10 mouse cellular contexts compared by ENCODE assay signal in the genomic region with DNA sequence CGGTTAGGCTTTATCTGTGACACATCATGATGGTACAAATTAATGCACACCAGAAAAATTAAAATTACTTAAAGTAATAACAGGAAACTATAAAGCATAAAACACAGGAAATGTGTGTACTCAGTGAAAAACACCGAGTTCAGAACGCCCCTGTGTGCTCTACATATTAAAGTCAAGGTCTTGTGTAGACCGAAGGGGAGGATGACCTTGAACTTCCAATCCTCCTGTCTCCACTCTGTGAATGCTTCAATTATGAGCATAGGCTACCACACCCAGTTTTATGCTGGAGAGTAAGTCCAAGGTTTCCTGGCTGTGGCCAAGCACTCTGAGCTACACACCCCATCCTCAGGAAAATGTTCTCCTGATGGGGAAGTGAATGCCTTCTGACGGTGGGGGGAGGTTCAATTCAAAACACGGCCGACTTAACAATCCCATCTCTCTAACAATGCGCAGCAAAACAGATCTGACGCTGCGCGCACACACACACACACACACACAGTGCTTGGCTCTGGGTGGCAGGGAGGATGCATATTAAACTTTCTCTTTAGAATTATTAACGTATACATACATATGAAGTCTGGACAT. TPM values are rescaled to one million over a fixed set of nuclear protein-coding genes. Genes with fewer than 3 reads are reported as not detected.
DNase-seq lines count a peak whose midpoint lies in the region; ATAC-seq and TF ChIP-seq lines count a peak whose summit lies in the region.
"Had no signal": no experiment of that assay in that cellular context is flagged by ENCODE, and none has a peak within 500 bp of the region (broad histone marks: within the 10 kb centered on the region; RNA-seq: fewer than 3 reads in every experiment).

No protein-coding gene starts in this region.

- peaks cover 19% of the 10 kb centered on the region; the same call in 1 of the 2 replicates for H3K36me3 ChIP-seq in lung, embryonic 14.5 days (ENCODE audit: insufficient read depth)

- H3K4me2 ChIP-seq in lung, embryonic 14.5 days, result no peak overlapping the region

- 84% methylated on average over 12 of the region's 12 CpGs for WGBS in lung, embryonic 14.5 days
- 49% methylated on average over 12 of the region's 12 CpGs for WGBS in lung, adult 2 months

- DNase-seq in heart, adult 18-20 months, result peak; percentile 39 to 66
- DNase-seq in heart, postnatal 4 days, result no peak
- peak; percentile 24 for DNase-seq in lung, embryonic 14.5 days
- DNase-seq in lung, adult 2 months, result no peak
- peak; percentile 46 for DNase-seq in lung, postnatal 25 days (ENCODE audit: low spot score)
- no peak for DNase-seq in right cerebral cortex, postnatal 36 days (ENCODE audit: low spot score in 2 of 2)
- no peak for DNase-seq in left cerebral cortex, postnatal 4 days
- DNase-seq: adrenal gland, postnatal 25 days had no signal

- intact Hi-C loops in left cerebral cortex, postnatal 4 days (cut with DNase I), result no loop called here

- TF ChIP-seq CTCF in lung, embryonic 14.5 days (IDR thresholded peaks at IDR 0.05; ENCODE audit: low read depth), result no peak
- no peak for TF ChIP-seq CTCF in lung, adult 2 months (IDR thresholded peaks at IDR 0.05; ENCODE audit: insufficient read depth, low read length)

- no peaks in the 10 kb centered on the region for H3K27me3 ChIP-seq in lung, embryonic 14.5 days (ENCODE audit: insufficient read depth, low read length)

- no peak overlapping the region for H3K9ac ChIP-seq in lung, embryonic 14.5 days

- no peak overlapping the region for H3K4me3 ChIP-seq in lung, embryonic 14.5 days (ENCODE audit: low read depth, low read length)
- H3K4me3 ChIP-seq in lung, adult 2 months (replicated peaks; ENCODE audit: extremely low read depth, low read depth, low read length), result no peak overlapping the region

- H3K27ac ChIP-seq in lung, embryonic 14.5 days (ENCODE audit: low read depth), result no peak overlapping the region
- H3K27ac ChIP-seq: hindbrain, postnatal 0 days had no signal

- H3K4me1 ChIP-seq in lung, embryonic 14.5 days (ENCODE audit: insufficient read depth), result peaks cover 22% of the 10 kb centered on the region
- H3K4me1 ChIP-seq in lung, adult 2 months (ENCODE audit: control insufficient read depth, insufficient read depth, low read length), result peaks cover 41% of the 10 kb centered on the region

- no peaks in the 10 kb centered on the region for H3K9me3 ChIP-seq in lung, embryonic 14.5 days (ENCODE audit: low read depth, low read length)

- TF ChIP-seq POLR2A in lung, adult 2 months (IDR thresholded peaks at IDR 0.05; ENCODE audit: borderline replicate concordance, extremely low read depth, low read depth, low read length), result no peak

- ATAC-seq in lung, embryonic 14.5 days (ENCODE audit: insufficient read depth), result no peak
- ATAC-seq in activated CD4-positive, CD25-positive, alpha-beta regulatory T cell, adult 4 months, result peak; percentile 22
- ATAC-seq: hindbrain, postnatal 0 days had no signal

RNA-seq across cellular contexts. Expression of a gene that starts 43.4 kb away (rescaled TPM):
- 10 to 100 TPM; 11.5 to 12.7 TPM for total RNA-seq in heart, adult 18-20 months (2021)
- 10 to 100 TPM; 51.7 to 56.7 TPM for total RNA-seq in heart, postnatal 4 days (2021)
- 34.4 and 36.9 TPM in 2 replicates for polyA plus RNA-seq in lung, embryonic 14.5 days (2014; fragmentation: Nextera tagmentation; extraction: Ambion mirVana)
- polyA plus RNA-seq in lung, adult 2 months (2012; rRNA removed), result 16.0 and 22.4 TPM in 2 replicates
- 10 to 100 TPM; 17.2 to 23.9 TPM for polyA plus RNA-seq in activated CD4-positive, CD25-positive, alpha-beta regulatory T cell, adult 4 months (2017; shearing (Covaris generic))
- total RNA-seq in left cerebral cortex, postnatal 4 days (2021), result 100 to 1,000 TPM; 112 to 117 TPM

Comparison
In these comparisons a context has a peak if more than half of its experiments do, and no peak if none do; other contexts are left out.
1. DNase-seq: peak in heart, adult 18-20 months (2 of 2), lung, embryonic 14.5 days (single experiment) and lung, postnatal 25 days (single experiment); none in heart, postnatal 4 days (single experiment), lung, adult 2 months (single experiment), right cerebral cortex, postnatal 36 days (0 of 2) and left cerebral cortex, postnatal 4 days (single experiment).